Mouse (Mus musculus): ENCODE measurements around the gene Tcp11. TPM values are rescaled to one million over a fixed set of nuclear protein-coding genes. Genes with fewer than 3 reads are reported as not detected.

The Tcp11 gene
- total RNA-seq, 2 experiments from 2014 or later, result not detected

Other genes starting within 250 kb of the Tcp11 start
- gene Snrpc, start 242.5 kb downstream of the Tcp11 start, total RNA-seq (2021), result 10 to 100 TPM; 84.2 to 85.8 TPM
- gene Uhrf1bp1, start 224.2 kb downstream of the Tcp11 start, total RNA-seq (2021), result 10 to 100 TPM; 26.8 to 33.4 TPM
- 10 to 100 TPM; 22.3 to 27.7 TPM for gene Anks1, start 171.3 kb downstream of the Tcp11 start, total RNA-seq (2021)
- gene Taf11, start 170.8 kb downstream of the Tcp11 start, total RNA-seq (2021), result 10 to 100 TPM; 29.5 to 31.4 TPM
- gene Scube3, start 61.5 kb upstream of the Tcp11 start, total RNA-seq (2021), result 10 to 100 TPM; 14.5 to 16.0 TPM
- gene Zfp523, start 96.5 kb upstream of the Tcp11 start, total RNA-seq (2021), result 10 to 100 TPM; 36.9 to 37.1 TPM
- 1 to 10 TPM; 1.4 to 1.5 TPM for gene Def6, start 127.1 kb upstream of the Tcp11 start, total RNA-seq (2021)
- 10 to 100 TPM; 40.1 to 66.6 TPM for gene Ppard, start 152.1 kb upstream of the Tcp11 start, total RNA-seq (2021)
- 10 to 100 TPM; 23.5 to 23.7 TPM for gene Fance, start 232.9 kb upstream of the Tcp11 start, total RNA-seq (2021)
- 100 to 1,000 TPM; 847 to 904 TPM for gene Rpl10a, start 247.8 kb upstream of the Tcp11 start, total RNA-seq (2021)

Data from adrenal gland, postnatal 36 days (tissue).